Mouse (Mus musculus) liver, embryonic 12.5 days (tissue): Measurements from ENCODE around the gene 4933427D14Rik. TPM values are rescaled to one million over a fixed set of nuclear protein-coding genes. Genes with fewer than 3 reads are reported as not detected.
A peak's percentile ranks its signal among the peaks of the same experiment; 100 is the strongest.

Source experiments
- ATAC-seq: fragments of 200-750 bp; cut with Nextera tagmentation; 2 replicates; pipeline ENCODE4 v1.8.0; 2017; ENCODE audit warnings: moderate number of reproducible peaks, mild to moderate bottlenecking, moderate library complexity
- H3K27ac ChIP-seq: fragments of 300-500 bp; sonication (generic); 2 replicates; pipeline ENCODE4 v1.5.1; 2016; ENCODE audit warnings: mild to moderate bottlenecking
- H3K27me3 ChIP-seq: fragments of 300-500 bp; sonication (generic); replicated peaks from 2 replicates; pipeline ENCODE4 v1.6.1; 2016; ENCODE audit warnings: mild to moderate bottlenecking, moderate library complexity
- H3K36me3 ChIP-seq: fragments of 300-500 bp; sonication (generic); 2 replicates; pipeline ENCODE4 v1.6.1; 2016; ENCODE audit warnings: mild to moderate bottlenecking, moderate library complexity
- H3K4me1 ChIP-seq: fragments of 300-500 bp; sonication (generic); 2 replicates; pipeline ENCODE4 v1.6.1; 2016
- H3K4me2 ChIP-seq: fragments of 300-500 bp; sonication (generic); 2 replicates; pipeline ENCODE4 v1.6.1; 2016; ENCODE audit warnings: mild to moderate bottlenecking, moderate library complexity
- H3K4me3 ChIP-seq: fragments of 300-500 bp; sonication (generic); 2 replicates; pipeline ENCODE4 v1.5.1; 2016; ENCODE audit warnings: mild to moderate bottlenecking, moderate library complexity
- H3K9ac ChIP-seq: fragments of 300-500 bp; sonication (generic); 2 replicates; pipeline ENCODE4 v1.6.1; 2016; ENCODE audit warnings: mild to moderate bottlenecking, moderate library complexity
- H3K9me3 ChIP-seq: fragments of 300-500 bp; sonication (generic); replicated peaks from 2 replicates; pipeline ENCODE4 v1.6.1; 2016; ENCODE audit warnings: mild to moderate bottlenecking, moderate library complexity
- WGBS: fragments of 180-500 bp; shearing (Covaris S2); methylation state at CpG from one replicate; pipeline ENCODE4 v1.1.7; 2016; ENCODE audit not compliant: insufficient replicate concordance; 5-methylcytosine and 5-hydroxymethylcytosine counted together
- polyA plus RNA-seq: library from polyadenylated mRNA; unstranded; fragments of >200 nt; fragmentation: Nextera tagmentation; extraction: Ambion mirVana; gene quantifications from 2 replicates; pipeline ENCODE4 v1.2.1, GENCODE M21; 2016

The 4933427D14Rik gene
- polyA plus RNA-seq, 1 experiment from 2014 or later = 5.3 TPM

DNA sequence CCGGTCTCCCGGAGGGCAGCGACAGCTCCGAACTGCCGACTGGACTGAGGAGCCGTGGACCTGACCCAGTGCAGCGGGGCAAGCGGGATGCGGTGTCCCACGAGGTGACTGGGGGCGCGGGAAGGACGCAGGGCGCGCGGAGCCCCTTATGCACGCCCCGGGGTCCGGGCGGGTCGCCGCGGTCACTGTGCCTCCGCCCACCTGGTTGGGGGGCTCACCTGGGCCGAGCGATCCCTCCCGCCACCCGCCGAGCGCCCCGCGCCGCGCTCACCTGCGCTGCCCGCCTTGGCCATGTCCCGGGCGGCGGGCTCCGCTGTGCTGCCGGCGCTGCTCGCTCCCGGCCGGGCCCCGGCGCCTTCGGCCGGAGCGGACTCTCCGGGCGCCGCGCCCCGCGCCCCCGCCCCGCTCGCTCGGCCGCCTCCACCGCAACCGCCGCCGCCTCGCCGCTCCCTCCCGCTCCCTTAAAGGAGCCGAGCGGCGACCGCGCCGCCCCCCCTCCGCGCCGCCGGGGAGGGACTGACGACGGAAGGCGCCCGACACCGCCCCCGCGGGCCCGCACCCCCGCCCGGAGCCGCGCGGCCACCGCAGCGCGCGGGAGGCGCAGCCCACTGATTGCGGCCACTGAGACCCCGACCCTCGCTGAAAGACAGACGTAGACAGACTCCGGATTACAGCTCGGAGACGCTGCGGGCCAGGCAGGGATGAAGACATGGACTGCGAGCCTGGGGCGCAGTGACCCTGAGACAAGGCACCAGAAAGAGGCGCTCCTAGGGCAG is 71.7 kb downstream of the 4933427D14Rik start, which contains the start of gene Pitpnm3:
Pitpnm3 (minus strand) TSS at position 396 of the 776 bp plus-strand sequence.
- Histone ChIP-seq H3K9ac (peak within 1 kb of the TSS; percentile 33; the same call in 1 of the 2 replicates), H3K4me1 (0 out of 2 replicates have a peak, but pooled peaks cover 3% of the 10 kb centered on the region), H3K36me3 (no peaks in the 10 kb centered on the region), H3K27me3 (peaks cover 75% of the 10 kb centered on the region), H3K9me3 (no peaks in the 10 kb centered on the region), H3K4me2 (peak within 1 kb of the TSS; percentile 66), H3K4me3 (peak within 1 kb of the TSS; percentile 52), H3K27ac (no peak within 1 kb of the TSS)
- WGBS = 2% methylated on average over 85 of the region's 107 CpGs
- ATAC-seq = no peak

DNA sequence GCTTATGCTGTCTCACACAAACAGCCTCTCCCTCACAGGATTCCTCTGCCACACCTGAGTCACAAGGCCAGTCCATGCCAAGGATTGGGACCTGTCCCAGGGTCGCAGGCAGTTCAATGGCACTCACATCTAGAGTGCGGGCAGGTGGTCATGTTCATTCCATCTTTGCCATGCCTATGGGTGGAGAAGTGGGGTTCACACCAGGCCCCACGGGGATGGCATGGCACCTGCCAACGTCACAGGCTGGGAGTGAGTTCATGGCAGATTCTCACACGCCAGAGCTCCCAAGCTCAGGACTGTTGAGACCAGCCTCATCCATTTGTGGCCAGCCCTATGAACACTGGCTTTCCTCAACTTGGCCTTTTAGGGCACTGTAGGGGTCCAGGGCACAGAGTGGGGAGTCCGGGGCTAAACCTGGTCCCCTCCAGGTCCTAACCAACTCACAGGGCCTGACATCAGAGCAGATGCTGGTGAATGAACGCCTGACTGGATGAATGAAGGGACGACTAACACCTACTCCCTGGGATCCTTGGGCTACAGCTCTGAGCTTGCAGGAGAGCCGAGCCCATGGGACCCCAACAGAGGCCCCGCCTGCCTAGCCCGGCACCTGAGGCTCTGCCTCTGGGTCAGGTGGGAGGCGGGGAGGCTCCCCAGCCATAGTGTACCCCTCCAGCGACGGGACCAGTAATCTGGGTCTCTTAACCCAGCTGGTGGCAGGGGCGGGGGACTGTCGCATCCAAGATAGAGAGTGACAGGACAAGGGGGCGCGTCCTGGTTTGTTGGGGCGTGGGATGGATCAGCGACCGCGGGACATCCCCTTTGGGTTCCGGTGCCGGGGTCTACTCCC is 72.5 kb downstream of the 4933427D14Rik start:
- Histone ChIP-seq H3K9ac (no peak overlapping the region), H3K27me3 (peaks cover 80% of the 10 kb centered on the region), H3K4me2 (peak overlapping the region; percentile 66), H3K27ac (no peak overlapping the region), H3K36me3 (no peaks in the 10 kb centered on the region), H3K4me1 (0 out of 2 replicates have a peak, but pooled peaks cover 3% of the 10 kb centered on the region), H3K4me3 (peak overlapping the region; percentile 52), H3K9me3 (no peaks in the 10 kb centered on the region)
- ATAC-seq = no peak
- WGBS = 17% methylated on average over 24 of the region's 24 CpGs

DNA sequence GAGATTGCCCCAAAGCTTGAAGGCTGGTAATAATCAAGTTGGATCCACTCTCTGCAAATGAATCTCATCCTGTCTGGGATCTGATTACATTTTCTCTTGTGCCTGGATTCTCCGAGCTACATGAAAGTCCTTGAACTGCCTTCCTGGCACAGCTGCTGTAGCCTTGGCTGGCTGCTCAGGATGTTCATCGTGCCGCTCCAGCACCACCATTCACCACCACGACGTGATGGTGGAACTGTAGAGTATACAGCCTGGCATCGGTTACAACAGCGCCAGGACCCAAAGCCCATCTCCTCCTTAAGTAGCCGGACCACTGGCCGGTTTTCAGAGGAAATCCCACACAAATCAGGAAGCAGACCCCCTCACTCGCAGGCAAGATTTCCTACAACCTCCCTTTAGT is 74.2 kb downstream of the 4933427D14Rik start:
- 0 out of 2 replicates have a peak, but pooled peaks cover 3% of the 10 kb centered on the region for H3K4me1 ChIP-seq
- H3K4me2 ChIP-seq = no peak overlapping the region
- 52% methylated on average over 10 of the region's 10 CpGs for WGBS
- no peaks in the 10 kb centered on the region for H3K36me3 ChIP-seq
- H3K9ac ChIP-seq = no peak overlapping the region
- no peak overlapping the region for H3K4me3 ChIP-seq
- H3K27me3 ChIP-seq = peaks cover 84% of the 10 kb centered on the region
- no peaks in the 10 kb centered on the region for H3K9me3 ChIP-seq
- no peak overlapping the region for H3K27ac ChIP-seq
- ATAC-seq = no peak

DNA sequence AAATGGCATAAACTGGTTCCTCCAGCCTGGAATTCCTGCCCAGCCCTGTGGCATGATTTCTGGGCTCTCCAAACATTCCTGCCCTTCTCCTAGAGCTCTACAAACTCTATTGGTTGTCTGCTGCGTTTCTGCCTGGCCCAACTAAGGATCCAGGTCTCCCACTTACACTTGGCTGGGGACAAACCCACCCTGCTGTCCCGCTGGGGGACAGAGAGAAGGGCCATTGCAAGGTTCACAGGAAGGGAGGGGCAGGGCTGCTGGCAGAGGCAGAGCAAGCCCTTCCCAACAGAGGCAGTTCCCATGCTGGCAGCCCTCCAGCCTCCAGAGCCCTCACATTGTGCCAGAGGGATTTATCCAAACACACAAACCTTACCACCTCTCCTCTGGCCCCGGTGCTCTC is 75.0 kb downstream of the 4933427D14Rik start:
- Histone ChIP-seq H3K9ac (no peak overlapping the region), H3K27me3 (peaks cover 76% of the 10 kb centered on the region), H3K4me1 (0 out of 2 replicates have a peak, but pooled peaks cover 3% of the 10 kb centered on the region), H3K4me2 (no peak overlapping the region), H3K36me3 (no peaks in the 10 kb centered on the region), H3K9me3 (no peaks in the 10 kb centered on the region), H3K4me3 (no peak overlapping the region), H3K27ac (no peak overlapping the region)
- 19% methylated on average over 3 of the region's 3 CpGs for WGBS
- ATAC-seq = no peak

DNA sequence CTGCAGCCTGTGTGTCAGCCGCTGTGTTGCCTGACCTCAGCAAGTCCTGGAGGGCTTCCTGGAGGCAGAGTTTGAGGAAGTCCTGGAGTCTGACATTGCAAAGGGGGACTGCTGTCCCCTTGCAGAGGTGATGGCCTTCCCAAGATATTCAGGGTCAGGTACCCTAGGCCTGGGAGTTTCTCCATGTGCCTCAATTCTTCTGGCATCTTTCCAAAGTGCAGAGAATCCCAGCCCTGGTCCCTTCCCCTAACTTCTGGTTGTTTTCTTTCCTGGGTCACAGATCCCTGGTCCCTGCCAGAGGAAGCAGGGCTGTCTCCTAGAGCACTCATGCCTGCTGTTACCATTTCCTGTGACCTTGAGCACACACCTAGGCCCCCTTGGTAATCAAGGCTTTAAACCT is 75.6 kb downstream of the 4933427D14Rik start:
- Histone ChIP-seq H3K4me3 (no peak overlapping the region), H3K36me3 (no peaks in the 10 kb centered on the region), H3K27me3 (peaks cover 71% of the 10 kb centered on the region), H3K4me2 (no peak overlapping the region), H3K9me3 (no peaks in the 10 kb centered on the region), H3K9ac (no peak overlapping the region), H3K4me1 (0 out of 2 replicates have a peak, but pooled peaks cover 3% of the 10 kb centered on the region), H3K27ac (no peak overlapping the region)
- ATAC-seq = no peak
- WGBS = 33% methylated on average over 1 of the region's 1 CpGs

DNA sequence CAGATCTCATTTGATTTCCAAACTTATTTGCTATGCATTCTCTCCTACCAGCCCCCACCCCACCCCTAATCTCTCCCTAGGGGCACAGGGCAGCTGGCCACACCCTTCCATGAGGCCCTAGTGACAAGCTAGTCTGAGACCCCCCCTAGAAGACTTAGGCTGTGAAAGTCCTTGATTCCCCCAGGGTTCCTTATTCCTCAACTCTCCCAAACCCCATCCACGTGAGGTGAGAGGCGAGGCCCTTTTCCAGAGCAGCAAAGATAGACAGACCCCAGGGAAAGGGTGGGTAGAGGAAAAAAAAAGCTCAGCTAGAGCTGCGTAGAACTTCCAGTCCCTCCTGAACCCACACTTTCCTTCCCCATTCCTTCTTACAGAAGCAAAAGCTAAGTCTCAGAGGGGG is 76.4 kb downstream of the 4933427D14Rik start:
- ATAC-seq = no peak
- Histone ChIP-seq H3K4me1 (0 out of 2 replicates have a peak, but pooled peaks cover 3% of the 10 kb centered on the region), H3K27me3 (peaks cover 63% of the 10 kb centered on the region), H3K4me2 (no peak overlapping the region), H3K9ac (no peak overlapping the region), H3K9me3 (no peaks in the 10 kb centered on the region), H3K27ac (no peak overlapping the region), H3K36me3 (no peaks in the 10 kb centered on the region), H3K4me3 (no peak overlapping the region)
- 59% methylated on average over 3 of the region's 3 CpGs for WGBS

DNA sequence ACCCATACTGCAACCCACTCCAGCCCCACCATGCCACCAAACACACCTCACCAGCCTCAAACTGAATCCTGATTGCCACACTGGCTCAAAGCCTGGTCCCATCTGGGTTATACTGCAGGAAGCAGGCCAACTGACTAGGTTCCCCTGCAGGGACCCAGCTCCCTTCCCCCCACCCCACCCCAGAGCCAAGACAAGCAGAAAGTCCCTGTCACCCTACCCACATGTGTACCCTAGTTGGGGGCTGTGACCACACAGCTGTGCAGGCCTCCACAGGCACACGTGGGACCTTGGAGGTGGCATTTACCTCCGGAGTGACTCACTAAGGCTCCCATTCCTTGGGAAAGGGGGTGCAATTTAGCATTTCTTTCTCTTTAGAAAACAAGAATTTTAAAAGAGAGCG is 76.8 kb downstream of the 4933427D14Rik start:
- no peak for ATAC-seq
- WGBS = 46% methylated on average over 3 of the region's 3 CpGs
- Histone ChIP-seq H3K4me2 (no peak overlapping the region), H3K27ac (no peak overlapping the region), H3K4me3 (no peak overlapping the region), H3K9ac (no peak overlapping the region), H3K4me1 (no peaks in the 10 kb centered on the region), H3K9me3 (no peaks in the 10 kb centered on the region), H3K27me3 (peaks cover 58% of the 10 kb centered on the region), H3K36me3 (no peaks in the 10 kb centered on the region)

DNA sequence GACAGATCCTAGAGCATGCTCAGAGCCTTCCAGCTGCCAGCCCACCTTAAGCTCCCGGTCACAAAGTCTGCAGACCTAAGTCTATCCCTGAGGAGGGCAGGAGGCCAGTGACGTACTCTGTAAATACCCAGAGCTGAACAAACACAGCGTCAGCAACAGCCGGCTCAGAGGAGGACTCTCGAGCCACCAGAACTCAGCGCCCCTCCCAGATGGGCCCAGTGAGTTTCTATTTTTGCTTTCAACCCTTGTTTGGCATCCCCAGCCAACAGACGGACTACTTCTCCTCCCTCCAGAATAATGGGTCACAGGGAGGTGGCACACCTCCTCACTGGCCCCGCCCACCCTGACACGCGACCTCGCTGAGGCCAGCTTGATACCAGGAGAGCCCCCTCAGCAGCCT is 77.2 kb downstream of the 4933427D14Rik start:
- no peak overlapping the region for H3K27ac ChIP-seq
- H3K4me2 ChIP-seq = peak overlapping the region; percentile 7; the same call in 1 of the 2 replicates
- H3K27me3 ChIP-seq = peaks cover 54% of the 10 kb centered on the region
- no peaks in the 10 kb centered on the region for H3K4me1 ChIP-seq
- H3K4me3 ChIP-seq = no peak overlapping the region
- no peak overlapping the region for H3K9ac ChIP-seq
- H3K36me3 ChIP-seq = no peaks in the 10 kb centered on the region
- H3K9me3 ChIP-seq = no peaks in the 10 kb centered on the region
- ATAC-seq = no peak
- WGBS = 19% methylated on average over 11 of the region's 11 CpGs

DNA sequence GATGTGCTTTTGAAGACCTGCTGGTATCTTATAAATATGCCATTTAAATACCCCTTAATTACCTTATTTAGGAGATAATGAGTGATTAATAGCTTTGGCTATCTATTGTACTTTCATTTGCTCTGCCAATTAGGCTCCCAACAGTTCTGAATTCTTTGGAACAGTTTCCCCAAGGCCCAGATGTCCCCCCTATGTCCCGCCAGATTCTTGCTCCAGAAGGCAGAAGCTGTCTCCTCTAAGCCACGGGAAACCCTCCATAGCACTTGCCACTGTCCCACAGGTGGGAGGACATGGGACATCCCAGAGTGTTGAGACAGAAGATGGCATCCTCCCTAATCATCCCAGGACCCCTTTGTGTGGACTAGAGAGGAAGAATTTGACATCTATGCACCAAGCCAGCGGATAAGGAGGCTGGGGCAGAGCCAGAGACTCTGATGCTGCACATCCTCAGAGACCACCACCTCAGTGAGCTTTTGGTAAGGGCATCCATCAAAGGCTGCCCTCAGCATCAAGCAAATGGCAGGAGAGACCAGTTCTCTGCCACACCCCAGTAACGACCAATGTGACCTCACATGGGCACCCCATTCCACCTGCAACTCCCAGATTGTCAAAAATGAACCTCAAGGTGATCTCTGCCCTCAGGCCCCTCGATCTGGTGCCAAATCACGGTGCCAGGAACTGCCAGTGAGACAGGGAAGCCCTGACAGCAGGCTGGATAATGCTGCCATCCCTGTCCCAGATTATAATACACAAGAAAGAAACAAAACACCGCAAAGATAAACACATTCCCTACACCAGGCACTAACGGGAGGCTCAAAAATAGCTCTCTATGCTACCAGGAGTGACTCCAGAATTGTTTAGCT is 78.0 kb downstream of the 4933427D14Rik start:
- WGBS = 48% methylated on average over 8 of the region's 8 CpGs
- Histone ChIP-seq H3K36me3 (no peaks in the 10 kb centered on the region), H3K9me3 (no peaks in the 10 kb centered on the region), H3K27ac (no peak overlapping the region), H3K9ac (no peak overlapping the region), H3K4me3 (no peak overlapping the region), H3K4me1 (no peaks in the 10 kb centered on the region), H3K4me2 (no peak overlapping the region), H3K27me3 (peaks cover 46% of the 10 kb centered on the region)
- no peak for ATAC-seq

DNA sequence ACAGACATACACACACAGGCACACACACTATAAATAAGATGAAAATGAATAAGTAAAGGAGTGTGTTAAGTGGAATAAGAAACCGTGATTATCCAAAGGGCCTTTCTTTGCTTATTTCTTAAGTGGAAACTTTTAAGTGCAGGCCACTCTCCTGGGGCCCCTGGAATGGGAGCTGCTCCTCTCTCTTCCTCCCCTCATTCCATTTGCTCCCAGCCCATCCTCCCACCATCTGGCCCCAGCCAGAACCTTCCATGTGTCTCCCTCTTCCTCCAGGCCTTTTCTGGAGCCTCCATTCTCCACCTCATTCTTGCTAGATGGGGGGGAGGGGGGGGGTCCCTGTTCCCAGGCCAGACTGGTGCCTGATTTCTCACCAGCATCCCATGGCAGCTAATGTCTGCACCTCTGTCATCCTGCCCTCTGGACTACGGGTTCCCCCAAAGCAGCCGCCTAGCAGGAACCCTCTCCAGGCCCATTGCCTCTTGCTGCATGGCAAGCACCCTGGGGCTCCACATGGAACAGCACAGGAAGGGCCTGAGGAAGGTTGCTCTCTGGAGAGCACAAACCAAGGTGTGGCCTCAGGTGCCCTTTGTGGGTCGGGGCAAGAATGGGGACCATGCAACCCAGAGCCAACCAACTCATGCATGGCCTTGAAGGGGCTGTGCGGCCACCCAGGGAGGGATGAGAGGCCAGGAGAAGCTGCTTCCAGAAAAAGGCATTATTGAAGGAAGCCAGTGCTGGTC is 79.6 kb downstream of the 4933427D14Rik start:
- Histone ChIP-seq H3K27ac (no peak overlapping the region), H3K4me1 (no peaks in the 10 kb centered on the region), H3K9me3 (no peaks in the 10 kb centered on the region), H3K36me3 (no peaks in the 10 kb centered on the region), H3K4me2 (no peak overlapping the region), H3K9ac (no peak overlapping the region), H3K4me3 (no peak overlapping the region), H3K27me3 (peaks cover 30% of the 10 kb centered on the region)
- no peak for ATAC-seq
- 58% methylated on average over 5 of the region's 5 CpGs for WGBS

DNA sequence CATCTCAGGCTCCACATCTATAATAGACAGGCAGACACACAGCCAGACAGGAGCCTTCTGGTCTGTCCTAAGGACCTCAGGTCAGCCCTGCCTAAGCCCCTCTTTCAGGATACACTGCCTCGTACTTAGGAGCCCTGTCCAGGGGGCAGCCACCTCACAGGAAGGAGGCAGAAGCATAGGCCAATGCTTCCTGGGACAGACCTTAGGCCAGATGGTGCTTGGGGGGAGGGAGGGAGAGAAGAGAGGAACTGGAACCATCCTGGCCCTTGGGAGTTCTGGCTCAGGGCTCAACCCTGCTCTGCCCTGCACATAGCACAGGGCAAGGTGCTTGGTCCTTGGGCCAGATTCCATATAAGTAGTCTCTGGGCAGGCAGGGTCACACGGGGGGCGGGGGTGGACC is 81.5 kb downstream of the 4933427D14Rik start:
- Histone ChIP-seq H3K9me3 (no peaks in the 10 kb centered on the region), H3K27me3 (peaks cover 12% of the 10 kb centered on the region; the same call in 1 of the 2 replicates), H3K36me3 (no peaks in the 10 kb centered on the region), H3K4me3 (no peak overlapping the region), H3K4me1 (no peaks in the 10 kb centered on the region), H3K9ac (no peak overlapping the region), H3K4me2 (no peak overlapping the region), H3K27ac (no peak overlapping the region)
- no peak for ATAC-seq
- WGBS = 52% methylated on average over 3 of the region's 3 CpGs
